9 mouse cellular contexts compared by ENCODE assay signal in genomic region chr7:88544393-88544792, GRCm38 (mm10).
DNase-seq lines count a peak whose midpoint lies in the region; ATAC-seq and TF ChIP-seq lines count a peak whose summit lies in the region.
"Had no signal": no experiment of that assay in that cellular context is flagged by ENCODE, and none has a peak within 500 bp of the region (broad histone marks: within the 10 kb centered on the region; RNA-seq: fewer than 3 reads in every experiment).

No protein-coding gene starts in this region.

- no peaks in the 10 kb centered on the region for H3K4me1 ChIP-seq in lung, embryonic 14.5 days (ENCODE audit: insufficient read depth)
- H3K4me1 ChIP-seq: heart, embryonic 13.5 days had no signal

- peak; percentile 35 for DNase-seq in adipocyte (ENCODE audit: low spot score)
- DNase-seq in embryo, embryonic 9.5 days (ENCODE audit: extremely low spot score), result peak; percentile 41
- peak; percentile 68 for DNase-seq in heart, postnatal 4 days
- DNase-seq in layer of hippocampus, adult 11-12 months (ENCODE audit: low spot score), result peak; percentile 76
- peak; percentile 93 for DNase-seq in lung, embryonic 14.5 days
- DNase-seq in retina, postnatal 1 day, result peak; percentile 76

- H3K4me2 ChIP-seq in lung, embryonic 14.5 days, result no peak overlapping the region
- H3K4me2 ChIP-seq: heart, embryonic 13.5 days had no signal

- H3K4me3 ChIP-seq in lung, embryonic 14.5 days (ENCODE audit: low read depth, low read length), result no peak overlapping the region
- H3K4me3 ChIP-seq: heart, embryonic 13.5 days had no signal

- H3K9ac ChIP-seq in lung, embryonic 14.5 days, result no peak overlapping the region
- H3K9ac ChIP-seq: heart, embryonic 13.5 days had no signal

- TF ChIP-seq CTCF in lung, embryonic 14.5 days (IDR thresholded peaks at IDR 0.05; ENCODE audit: low read depth), result peak; percentile 74

- 7% methylated on average over 4 of the region's 4 CpGs for WGBS in lung, embryonic 14.5 days

- peak; percentile 54 for ATAC-seq in CD4-positive, CD25-positive, alpha-beta regulatory T cell, adult 4 months
- peak; percentile 87; the same call in 1 of the 2 replicates for ATAC-seq in lung, embryonic 14.5 days (ENCODE audit: insufficient read depth)
- ATAC-seq in erythroblast, adult 5-6 weeks (replicated peaks; ENCODE audit: low FRiP score, poor library complexity, severe bottlenecking), result no peak

- no peaks in the 10 kb centered on the region for H3K27me3 ChIP-seq in lung, embryonic 14.5 days (ENCODE audit: insufficient read depth, low read length)
- H3K27me3 ChIP-seq: heart, embryonic 13.5 days had no signal

- H3K9me3 ChIP-seq in lung, embryonic 14.5 days (ENCODE audit: low read depth, low read length), result no peaks in the 10 kb centered on the region
- H3K9me3 ChIP-seq: heart, embryonic 13.5 days had no signal

- H3K36me3 ChIP-seq in lung, embryonic 14.5 days (ENCODE audit: insufficient read depth), result no peaks in the 10 kb centered on the region
- H3K36me3 ChIP-seq: heart, embryonic 13.5 days had no signal

- no peak overlapping the region for H3K27ac ChIP-seq in lung, embryonic 14.5 days (ENCODE audit: low read depth)
- H3K27ac ChIP-seq: heart, embryonic 13.5 days had no signal

Comparison
In these comparisons a context has a peak if more than half of its experiments do, and no peak if none do; other contexts are left out.
1. DNase-seq: peak in every context shown above with its lines; median percentile 93 in lung, embryonic 14.5 days; 76 in layer of hippocampus, adult 11-12 months; 76 in retina, postnatal 1 day; 68 in heart, postnatal 4 days; 41 in embryo, embryonic 9.5 days; 35 in adipocyte.